Mouse (Mus musculus) 416B (cell line): ENCODE data around the gene Gm17364.
"Not testable (repeated sequence)": the region's sequence is repeated elsewhere in the genome, so short reads cannot be mapped to it uniquely, and the experiment has no call there.

ENCODE experiments used
- DNase-seq: peaks from one replicate; pipeline ENCODE4 v3.0.0; 2011; ENCODE audit warnings: low read depth

Gm17364 gene

DNA sequence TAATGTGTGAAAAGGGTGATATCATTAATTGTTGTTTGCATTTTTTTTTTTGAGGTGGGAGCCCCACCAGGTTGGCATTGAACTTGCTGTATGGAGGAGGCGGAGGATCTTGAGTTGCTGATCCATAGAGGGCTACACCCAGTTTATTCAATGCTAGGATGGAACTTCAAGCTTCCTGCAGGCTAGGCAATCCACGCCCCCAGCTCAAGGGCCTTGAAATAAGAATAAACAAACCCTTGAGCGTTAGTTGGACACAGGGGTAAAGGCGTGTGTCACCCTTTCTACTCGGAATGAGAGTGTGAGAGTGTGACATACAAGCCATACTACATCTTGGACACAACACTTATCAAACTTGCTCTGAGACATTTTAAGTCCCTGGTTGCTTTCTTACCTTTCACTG lies 22.1 kb downstream of the Gm17364 start:
- no peak for DNase-seq

DNA sequence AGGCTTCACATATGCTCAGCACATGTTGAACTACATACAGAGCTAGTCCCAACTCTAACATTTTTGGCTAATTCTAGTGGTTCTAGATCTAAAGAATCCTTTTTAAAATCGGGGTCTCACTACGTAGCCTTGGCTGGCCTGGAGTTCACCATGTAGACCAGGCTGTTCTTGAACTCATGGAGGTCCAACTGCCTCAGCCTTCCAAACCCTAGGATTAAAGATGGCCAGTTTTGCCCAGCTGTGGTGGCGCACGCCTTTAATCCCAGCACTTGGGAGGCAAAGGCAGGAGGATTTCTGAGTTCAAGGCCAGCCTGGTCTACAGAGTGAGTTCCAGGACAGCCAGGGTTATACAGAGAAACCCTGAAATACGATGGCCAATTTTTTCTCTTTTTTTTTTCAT lies 22.5 kb downstream of the Gm17364 start:
- DNase-seq = not testable (repeated sequence)

- peak; percentile 42 for DNase-seq
Observed at GRCm38 (mm10) chr13:41250318-41250981, 23.3 kb downstream of the Gm17364 start.

GRCm38 (mm10) chr13:41249538-41250317 lies 24.0 kb downstream of the Gm17364 start, which contains the start of gene Smim13:
Gene Smim13, plus strand, starts transcription at chr13:41249844.
- DNase-seq = peak; percentile 97

DNA sequence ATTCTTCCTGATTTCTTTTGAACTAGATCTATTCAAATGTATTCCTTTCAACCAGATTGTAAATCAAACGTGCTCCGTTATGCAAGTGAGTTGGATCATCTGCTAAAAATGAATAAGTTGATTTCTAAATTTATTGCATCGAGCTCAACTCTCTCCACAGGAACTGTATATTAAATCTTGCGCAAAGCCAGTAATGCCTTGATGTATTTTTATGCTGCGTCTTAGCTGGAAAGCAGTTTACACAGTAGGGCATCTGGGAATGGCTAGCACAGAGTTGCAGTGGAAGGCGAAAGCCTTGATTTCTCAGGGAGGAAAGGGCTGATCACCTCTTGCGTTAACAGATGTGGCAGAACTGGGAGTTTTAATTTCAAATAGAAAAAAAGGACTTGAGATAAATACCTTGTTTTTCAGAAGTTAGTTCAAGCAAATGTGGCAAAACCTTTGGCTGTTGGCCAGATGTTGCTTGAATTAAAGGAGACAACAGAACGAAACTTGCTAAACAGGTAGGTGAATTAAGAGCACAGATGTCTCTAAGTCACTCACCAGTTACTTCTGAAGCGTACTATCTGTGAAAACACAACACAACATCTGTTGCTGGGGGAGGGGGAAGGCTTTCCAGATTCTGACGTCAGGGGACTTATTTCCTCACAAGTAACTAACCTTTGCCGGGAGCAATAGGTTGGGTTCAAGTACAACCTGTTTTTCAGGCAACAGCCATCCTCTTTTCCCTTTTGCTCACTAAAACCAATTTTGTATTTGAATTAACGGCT lies 24.8 kb downstream of the Gm17364 start:
- no peak for DNase-seq

DNA sequence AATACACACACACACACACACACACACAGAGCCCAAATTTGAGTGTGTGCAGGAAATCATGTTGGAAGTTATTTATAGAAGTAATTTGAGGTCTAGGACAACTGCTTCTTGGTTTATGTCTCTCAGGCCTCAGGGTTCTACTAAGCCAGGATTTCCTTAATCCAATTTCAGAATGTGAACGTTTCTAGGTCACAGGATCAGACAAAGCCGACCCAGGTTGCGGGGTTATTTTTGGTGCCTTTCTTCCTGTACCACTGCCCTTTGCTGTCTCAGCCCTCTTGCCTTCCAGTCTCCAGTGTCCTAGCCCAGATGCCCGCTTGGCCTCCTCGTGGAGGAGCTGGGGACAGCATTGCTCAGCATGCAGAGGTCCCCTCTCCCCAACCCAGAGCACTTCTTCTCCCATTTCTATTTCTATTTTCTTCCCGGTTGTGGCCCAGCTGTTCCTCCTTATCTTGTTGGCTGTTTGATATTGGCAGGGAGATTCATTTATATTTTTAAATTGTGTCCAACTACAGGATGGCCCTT lies 29.4 kb downstream of the Gm17364 start:
- peak; percentile 18 for DNase-seq

- DNase-seq = peak; percentile 61
Observed at GRCm38 (mm10) chr13:41241557-41241956, 32.2 kb downstream of the Gm17364 start.

- DNase-seq = peak; percentile 83
Observed at GRCm38 (mm10) chr13:41238805-41239130, 35.0 kb downstream of the Gm17364 start.

DNA sequence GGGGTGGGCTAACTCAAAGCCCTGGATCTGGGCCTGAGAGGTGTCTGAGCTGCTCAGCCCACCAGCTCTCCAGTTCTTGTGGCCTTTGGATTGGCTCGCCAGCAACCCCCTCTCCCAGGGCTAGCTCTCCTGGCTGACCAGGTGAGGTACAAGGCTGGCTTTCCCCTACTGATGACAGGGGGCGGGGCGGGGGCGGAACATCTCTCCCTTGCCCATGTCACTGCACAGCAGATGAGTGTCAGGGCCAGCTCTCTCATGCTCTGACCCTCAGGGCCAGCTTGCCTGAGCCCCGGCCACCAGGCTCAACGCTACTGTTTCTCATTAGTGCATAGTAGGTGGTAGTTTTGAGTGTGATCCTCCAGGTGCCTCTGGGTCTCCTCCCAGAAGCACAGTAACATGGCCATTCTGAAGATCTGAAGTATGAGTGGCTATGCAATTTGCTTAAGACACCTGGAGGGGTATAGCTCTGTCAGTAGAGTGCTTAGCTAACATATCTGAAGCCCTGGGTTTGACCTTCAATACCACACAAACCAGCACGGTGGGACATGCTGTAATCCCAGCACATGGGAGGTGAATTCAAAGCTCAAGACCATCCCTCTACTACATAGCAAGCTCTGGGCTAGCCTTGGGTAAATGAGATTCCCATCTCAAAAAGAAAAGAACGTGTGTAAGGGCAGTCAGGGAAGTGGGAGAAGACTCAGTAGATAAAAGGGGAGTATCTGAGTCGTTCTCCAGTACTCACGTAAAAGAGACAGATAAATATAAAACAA lies 35.6 kb downstream of the Gm17364 start:
- DNase-seq = no peak

- peak; percentile 25 for DNase-seq
Observed at GRCm38 (mm10) chr13:41235845-41236741, 37.7 kb downstream of the Gm17364 start.

DNA sequence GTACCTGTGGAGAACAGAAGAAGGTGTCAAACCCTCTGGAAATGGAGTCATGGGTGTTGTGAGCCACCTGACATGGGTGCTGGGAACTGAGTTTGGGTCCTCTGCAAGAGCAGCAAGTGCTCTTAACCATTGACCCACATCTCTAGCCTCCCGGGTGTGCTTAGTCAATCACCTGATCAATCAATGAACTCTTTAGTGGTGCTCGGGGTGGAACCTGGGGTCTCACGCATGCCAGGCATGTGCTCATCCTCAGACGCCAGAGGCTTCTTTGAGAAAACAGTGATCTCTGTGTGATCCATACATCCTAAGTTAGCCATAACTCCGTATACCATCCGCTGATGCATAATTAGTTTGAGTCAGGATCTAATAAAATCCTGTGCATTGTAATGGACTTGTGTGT lies 38.6 kb downstream of the Gm17364 start:
- DNase-seq = no peak

- DNase-seq = no peak
Observed at GRCm38 (mm10) chr13:41233241-41233640, 40.5 kb downstream of the Gm17364 start.

- DNase-seq = no peak
Observed at GRCm38 (mm10) chr13:41232209-41232608, 41.6 kb downstream of the Gm17364 start.

GRCm38 (mm10) chr13:41231389-41231983 lies 42.3 kb downstream of the Gm17364 start:
- DNase-seq = no peak

- DNase-seq = peak; percentile 82
Observed at GRCm38 (mm10) chr13:41230256-41230655, 43.5 kb downstream of the Gm17364 start.

- DNase-seq = no peak
Observed at GRCm38 (mm10) chr13:41228060-41228459, 45.7 kb downstream of the Gm17364 start.

GRCm38 (mm10) chr13:41226513-41226912 lies 47.3 kb downstream of the Gm17364 start:
- no peak for DNase-seq
